Mouse (Mus musculus) midbrain, embryonic 13.5 days (tissue): Measurements from ENCODE around the gene Gadl1. TPM values are rescaled to one million over a fixed set of nuclear protein-coding genes. Genes with fewer than 3 reads are reported as not detected.

Source experiments
- ATAC-seq: fragments of 200-750 bp; cut with Nextera tagmentation; 2 replicates; pipeline ENCODE4 v1.8.0; 2017; ENCODE audit warnings: mild to moderate bottlenecking, moderate TSS enrichment, moderate library complexity
- H3K27ac ChIP-seq: fragments of 300-500 bp; sonication (generic); 2 replicates; pipeline ENCODE4 v1.5.1; 2015; ENCODE audit warnings: inconsistent platforms, mild to moderate bottlenecking, moderate library complexity
- H3K27me3 ChIP-seq: fragments of 300-500 bp; sonication (generic); 2 replicates; pipeline ENCODE4 v1.6.1; 2015; ENCODE audit warnings: mild to moderate bottlenecking, inconsistent platforms
- H3K36me3 ChIP-seq: fragments of 300-500 bp; sonication (generic); 2 replicates; pipeline ENCODE4 v1.6.1; 2015; ENCODE audit warnings: mild to moderate bottlenecking, inconsistent platforms
- H3K4me1 ChIP-seq: fragments of 300-500 bp; sonication (generic); replicated peaks from 2 replicates; pipeline ENCODE4 v1.6.1; 2015; ENCODE audit warnings: inconsistent platforms
- H3K4me2 ChIP-seq: fragments of 300-500 bp; sonication (generic); replicated peaks from 2 replicates; pipeline ENCODE4 v1.6.1; 2015; ENCODE audit warnings: moderate library complexity, mild to moderate bottlenecking, inconsistent platforms
- H3K4me3 ChIP-seq: fragments of 300-500 bp; sonication (generic); replicated peaks from 2 replicates; pipeline ENCODE4 v1.5.1; 2015; ENCODE audit warnings: mild to moderate bottlenecking, inconsistent platforms
- H3K9ac ChIP-seq: fragments of 300-500 bp; sonication (generic); replicated peaks from 2 replicates; pipeline ENCODE4 v1.6.1; 2015; ENCODE audit warnings: mild to moderate bottlenecking, inconsistent platforms
- H3K9me3 ChIP-seq: fragments of 300-500 bp; sonication (generic); 2 replicates; pipeline ENCODE4 v1.6.1; 2016; ENCODE audit warnings: mild to moderate bottlenecking, inconsistent platforms
- WGBS: fragments of 180-500 bp; shearing (Covaris S2); methylation state at CpG from one replicate; pipeline ENCODE4 v1.1.7; 2015; 5-methylcytosine and 5-hydroxymethylcytosine counted together
- polyA plus RNA-seq: library from polyadenylated mRNA; unstranded; fragments of >200 nt; fragmentation: Nextera tagmentation; extraction: Ambion mirVana; gene quantifications from 2 replicates; pipeline ENCODE4 v1.2.1, GENCODE M21; 2015

The Gadl1 gene
- polyA plus RNA-seq, 1 experiment from 2014 or later: 0.22 TPM

GRCm38 (mm10) chr9:115990661-115991060, 81.4 kb downstream of the Gadl1 start:
- Histone ChIP-seq H3K4me3 (no peak overlapping the region), H3K9ac (no peak overlapping the region), H3K27me3 (no peaks in the 10 kb centered on the region), H3K4me2 (no peak overlapping the region), H3K27ac (no peak overlapping the region), H3K9me3 (no peaks in the 10 kb centered on the region), H3K36me3 (no peaks in the 10 kb centered on the region), H3K4me1 (no peaks in the 10 kb centered on the region)
- WGBS: 91% methylated on average over 7 of the region's 7 CpGs
- no peak for ATAC-seq

- Histone ChIP-seq H3K36me3 (no peaks in the 10 kb centered on the region), H3K27me3 (no peaks in the 10 kb centered on the region), H3K4me2 (no peak overlapping the region), H3K9me3 (no peaks in the 10 kb centered on the region), H3K27ac (no peak overlapping the region), H3K4me3 (no peak overlapping the region), H3K4me1 (no peaks in the 10 kb centered on the region), H3K9ac (no peak overlapping the region)
- ATAC-seq: no peak
- WGBS: 93% methylated on average over 2 of the region's 2 CpGs
These were observed 85.5 kb downstream of the Gadl1 start for GRCm38 (mm10) chr9:115994772-115995171.

- no peak overlapping the region for H3K27ac ChIP-seq
- no peak overlapping the region for H3K4me2 ChIP-seq
- H3K4me1 ChIP-seq: no peaks in the 10 kb centered on the region
- no peaks in the 10 kb centered on the region for H3K9me3 ChIP-seq
- no peak overlapping the region for H3K9ac ChIP-seq
- no peaks in the 10 kb centered on the region for H3K36me3 ChIP-seq
- no peak for ATAC-seq
- 79% methylated on average over 23 of the region's 23 CpGs for WGBS
- no peaks in the 10 kb centered on the region for H3K27me3 ChIP-seq
- H3K4me3 ChIP-seq: no peak overlapping the region
These were observed 86.8 kb downstream of the Gadl1 start for GRCm38 (mm10) chr9:115995856-115996560.

- Histone ChIP-seq H3K9ac (no peak overlapping the region), H3K27me3 (no peaks in the 10 kb centered on the region), H3K4me3 (no peak overlapping the region), H3K27ac (no peak overlapping the region), H3K4me1 (no peaks in the 10 kb centered on the region), H3K36me3 (no peaks in the 10 kb centered on the region), H3K9me3 (no peaks in the 10 kb centered on the region), H3K4me2 (no peak overlapping the region)
- 74% methylated on average over 4 of the region's 4 CpGs for WGBS
- no peak for ATAC-seq
These were observed 89.1 kb downstream of the Gadl1 start for GRCm38 (mm10) chr9:115998383-115998782.

GRCm38 (mm10) chr9:115999361-115999990, 90.2 kb downstream of the Gadl1 start:
- ATAC-seq: no peak
- Histone ChIP-seq H3K4me1 (no peaks in the 10 kb centered on the region), H3K27ac (no peak overlapping the region), H3K4me2 (no peak overlapping the region), H3K9me3 (no peaks in the 10 kb centered on the region), H3K4me3 (no peak overlapping the region), H3K27me3 (no peaks in the 10 kb centered on the region), H3K36me3 (no peaks in the 10 kb centered on the region), H3K9ac (no peak overlapping the region)
- 85% methylated on average over 8 of the region's 8 CpGs for WGBS

- Histone ChIP-seq H3K27me3 (no peaks in the 10 kb centered on the region), H3K4me2 (no peak overlapping the region), H3K4me3 (no peak overlapping the region), H3K27ac (no peak overlapping the region), H3K9ac (no peak overlapping the region), H3K9me3 (peaks cover 5% of the 10 kb centered on the region; the same call in 1 of the 2 replicates), H3K4me1 (peaks cover 3% of the 10 kb centered on the region; the same call in 1 of the 2 replicates), H3K36me3 (no peaks in the 10 kb centered on the region)
- whole genome bisulfite sequencing: 61% methylated on average over 4 of the region's 4 CpGs
- no peak for ATAC-seq
These were observed 104.7 kb downstream of the Gadl1 start for GRCm38 (mm10) chr9:116013911-116014310.

GRCm38 (mm10) chr9:116016221-116016620, 107.0 kb downstream of the Gadl1 start:
- no peak for ATAC-seq
- no peak overlapping the region for H3K4me2 ChIP-seq
- peaks cover 1% of the 10 kb centered on the region; the same call in 1 of the 2 replicates for H3K9me3 ChIP-seq
- H3K4me3 ChIP-seq: no peak overlapping the region
- H3K27me3 ChIP-seq: no peaks in the 10 kb centered on the region
- WGBS: 91% methylated on average over 9 of the region's 9 CpGs
- H3K9ac ChIP-seq: no peak overlapping the region
- no peaks in the 10 kb centered on the region for H3K36me3 ChIP-seq
- no peaks in the 10 kb centered on the region for H3K4me1 ChIP-seq
- H3K27ac ChIP-seq: no peak overlapping the region

- Histone ChIP-seq H3K4me1 (no peaks in the 10 kb centered on the region), H3K9ac (no peak overlapping the region), H3K27ac (no peak overlapping the region), H3K4me2 (no peak overlapping the region), H3K36me3 (no peaks in the 10 kb centered on the region), H3K9me3 (no peaks in the 10 kb centered on the region), H3K4me3 (no peak overlapping the region), H3K27me3 (no peaks in the 10 kb centered on the region)
- ATAC-seq: no peak
- WGBS: 87% methylated on average over 3 of the region's 3 CpGs
These were observed 107.8 kb downstream of the Gadl1 start for GRCm38 (mm10) chr9:116017091-116017490.

GRCm38 (mm10) chr9:116018586-116018985, 109.3 kb downstream of the Gadl1 start:
- Histone ChIP-seq H3K4me1 (no peaks in the 10 kb centered on the region), H3K27me3 (no peaks in the 10 kb centered on the region), H3K4me3 (no peak overlapping the region), H3K4me2 (no peak overlapping the region), H3K36me3 (no peaks in the 10 kb centered on the region), H3K9ac (no peak overlapping the region), H3K9me3 (no peaks in the 10 kb centered on the region), H3K27ac (no peak overlapping the region)
- WGBS: 88% methylated on average over 7 of the region's 7 CpGs
- no peak for ATAC-seq

- H3K27me3 ChIP-seq: no peaks in the 10 kb centered on the region
- H3K4me1 ChIP-seq: no peaks in the 10 kb centered on the region
- no peaks in the 10 kb centered on the region for H3K36me3 ChIP-seq
- ATAC-seq: no peak
- no peak overlapping the region for H3K4me2 ChIP-seq
- no peaks in the 10 kb centered on the region for H3K9me3 ChIP-seq
- no peak overlapping the region for H3K9ac ChIP-seq
- 84% methylated on average over 6 of the region's 6 CpGs for WGBS
- H3K4me3 ChIP-seq: no peak overlapping the region
- no peak overlapping the region for H3K27ac ChIP-seq
These were observed 116.1 kb downstream of the Gadl1 start for GRCm38 (mm10) chr9:116025371-116025770.

- H3K36me3 ChIP-seq: no peaks in the 10 kb centered on the region
- no peak overlapping the region for H3K9ac ChIP-seq
- no peaks in the 10 kb centered on the region for H3K9me3 ChIP-seq
- no peak overlapping the region for H3K4me3 ChIP-seq
- no peak overlapping the region for H3K27ac ChIP-seq
- H3K4me2 ChIP-seq: no peak overlapping the region
- no peaks in the 10 kb centered on the region for H3K27me3 ChIP-seq
- no peak for ATAC-seq
- 0 out of 2 replicates have a peak, but pooled peaks cover 5% of the 10 kb centered on the region for H3K4me1 ChIP-seq
- 94% methylated on average over 2 of the region's 2 CpGs for WGBS
These were observed 119.8 kb downstream of the Gadl1 start for GRCm38 (mm10) chr9:116029076-116029475.

- ATAC-seq: no peak
- Histone ChIP-seq H3K4me1 (0 out of 2 replicates have a peak, but pooled peaks cover 5% of the 10 kb centered on the region), H3K36me3 (no peaks in the 10 kb centered on the region), H3K27ac (no peak overlapping the region), H3K9ac (no peak overlapping the region), H3K4me2 (no peak overlapping the region), H3K4me3 (no peak overlapping the region), H3K27me3 (no peaks in the 10 kb centered on the region), H3K9me3 (no peaks in the 10 kb centered on the region)
- WGBS: 58% methylated on average over 5 of the region's 5 CpGs
These were observed 123.5 kb downstream of the Gadl1 start for GRCm38 (mm10) chr9:116032711-116033110.
